Mouse (Mus musculus) CH12.LX (cell line): ENCODE data around the gene Slc35f6. TPM values are rescaled to one million over a fixed set of nuclear protein-coding genes. Genes with fewer than 3 reads are reported as not detected.

Experiments used
- DNase-seq: peaks from one replicate; pipeline ENCODE4 v3.0.0-alpha.2; 2013; ENCODE audit errors: extremely low read depth
- H3K27ac ChIP-seq: 2 replicates; pipeline ENCODE4 v1.5.1; 2012; ENCODE audit warnings: low read depth, mild to moderate bottlenecking, control low read depth, moderate library complexity; ENCODE audit not compliant: insufficient read depth
- H3K27me3 ChIP-seq: replicated peaks from 2 replicates; pipeline ENCODE3; 2012; ENCODE audit warnings: inconsistent platforms
- H3K36me3 ChIP-seq, 2 experiments: replicated peaks in 1 of 2; 2 replicates each; pipeline versions ENCODE3 to v1.6.1; 2012; ENCODE audit warnings: inconsistent platforms in 1 of 2, low read length in 1 of 2, mild to moderate bottlenecking in 1 of 2, mixed read lengths in 1 of 2, moderate library complexity in 1 of 2; ENCODE audit not compliant: control insufficient read depth in 1 of 2, insufficient read depth in 1 of 2
- H3K4me1 ChIP-seq, 2 experiments: 2 replicates each; pipeline ENCODE4 v1.6.1; 2012; ENCODE audit warnings: inconsistent platforms in 1 of 2, moderate library complexity in 1 of 2; ENCODE audit not compliant: insufficient read depth in 2 of 2, control insufficient read depth in 1 of 2
- H3K4me2 ChIP-seq: 2 replicates; pipeline ENCODE4 v1.6.1; 2012; ENCODE audit warnings: low read depth, mild to moderate bottlenecking, control low read depth; ENCODE audit not compliant: poor library complexity, insufficient read depth, severe bottlenecking
- H3K4me3 ChIP-seq, 3 experiments: fragments of 150-350 bp in 1 of 3; sonication (generic) in 1 of 3; replicated peaks in 1 of 3; 2 replicates each; pipeline versions ENCODE3 to v1.5.1; 2011 to 2012; ENCODE audit warnings: low read depth in 2 of 3, low read length in 2 of 3, mild to moderate bottlenecking in 2 of 3, moderate library complexity in 2 of 3, control low read depth in 1 of 3, improper control_type of control experiment in 1 of 3, inconsistent platforms in 1 of 3, mixed read lengths in 1 of 3; ENCODE audit not compliant: poor library complexity in 1 of 3
- H3K79me2 ChIP-seq: replicated peaks from 2 replicates; pipeline ENCODE4 v1.6.1; 2012; ENCODE audit warnings: mild to moderate bottlenecking, moderate library complexity; ENCODE audit not compliant: control insufficient read depth, poor library complexity, insufficient read depth, severe bottlenecking; ENCODE audit errors: extremely low read depth
- H3K9ac ChIP-seq: 2 replicates; pipeline ENCODE4 v1.6.1; 2012; ENCODE audit warnings: low read depth, mild to moderate bottlenecking, control low read depth, moderate library complexity; ENCODE audit not compliant: insufficient read depth
- H3K9me3 ChIP-seq: replicated peaks from 2 replicates; pipeline ENCODE3; 2012; ENCODE audit warnings: low read length, inconsistent platforms, mixed read lengths
- BHLHE40 ChIP-seq: IDR thresholded peaks from 2 replicates; pipeline ENCODE4 v1.6.1; 2011; ENCODE audit warnings: mild to moderate bottlenecking, low read depth, low read length, improper control_type of control experiment
- CHD2 ChIP-seq: IDR thresholded peaks from 2 replicates; pipeline ENCODE4 v1.6.1; 2011; ENCODE audit warnings: low read length, improper control_type of control experiment
- CTCF ChIP-seq, 2 experiments: IDR thresholded peaks in 1 of 2; conservative IDR thresholded peaks in 1 of 2; 2 replicates each; pipeline ENCODE4 v1.5.1; 2011 to 2012; ENCODE audit warnings: low read depth in 2 of 2, low read length in 2 of 2, improper control_type of control experiment in 1 of 2, inconsistent platforms in 1 of 2, mild to moderate bottlenecking in 1 of 2, moderate library complexity in 1 of 2
- E2F4 ChIP-seq: IDR thresholded peaks from 2 replicates; pipeline ENCODE4 v1.6.1; 2011; ENCODE audit warnings: low read depth, low read length, improper control_type of control experiment; ENCODE audit not compliant: insufficient replicate concordance
- ELF1 ChIP-seq: IDR thresholded peaks from 2 replicates; pipeline ENCODE4 v1.6.1; 2014; ENCODE audit warnings: low read depth, mild to moderate bottlenecking, inconsistent platforms, low read length, improper control_type of control experiment
- ETS1 ChIP-seq: conservative IDR thresholded peaks from 2 replicates; pipeline ENCODE4 v1.6.1; 2012; ENCODE audit warnings: low read depth, mild to moderate bottlenecking, inconsistent platforms, low read length, improper control_type of control experiment, moderate library complexity
- HCFC1 ChIP-seq: IDR thresholded peaks from 2 replicates; pipeline ENCODE4 v1.6.1; 2012; ENCODE audit warnings: low read depth, mild to moderate bottlenecking, inconsistent platforms, low read length, improper control_type of control experiment
- IRF4 ChIP-seq: IDR thresholded peaks from 2 replicates; pipeline ENCODE4 v1.6.1; 2014; ENCODE audit warnings: low read depth, mild to moderate bottlenecking, inconsistent platforms, low read length, improper control_type of control experiment
- JUND ChIP-seq: conservative IDR thresholded peaks from 2 replicates; pipeline ENCODE4 v1.6.1; 2011; ENCODE audit warnings: low read depth, low read length, improper control_type of control experiment
- KAT2A ChIP-seq: IDR thresholded peaks from 2 replicates; pipeline ENCODE4 v1.6.1; 2012; ENCODE audit warnings: low read length, improper control_type of control experiment, inconsistent platforms; ENCODE audit not compliant: insufficient replicate concordance
- MAFK ChIP-seq: IDR thresholded peaks from 2 replicates; pipeline ENCODE4 v1.6.1; 2011; ENCODE audit warnings: low read length, improper control_type of control experiment; ENCODE audit not compliant: insufficient replicate concordance
- MAZ ChIP-seq: IDR thresholded peaks from 2 replicates; pipeline ENCODE4 v1.6.1; 2012; ENCODE audit warnings: low read depth, mild to moderate bottlenecking, inconsistent platforms, low read length, improper control_type of control experiment, moderate library complexity
- MXI1 ChIP-seq: IDR thresholded peaks from 2 replicates; pipeline ENCODE4 v1.6.1; 2011; ENCODE audit warnings: mild to moderate bottlenecking, low read depth, low read length, improper control_type of control experiment
- MYC ChIP-seq: IDR thresholded peaks from 2 replicates; pipeline ENCODE4 v1.6.1; 2011; ENCODE audit warnings: low read depth, mild to moderate bottlenecking, improper control_type of control experiment, low read length
- NELFE ChIP-seq: IDR thresholded peaks from 2 replicates; pipeline ENCODE4 v1.6.1; 2011; ENCODE audit warnings: low read depth, low read length, improper control_type of control experiment
- PAX5 ChIP-seq: IDR thresholded peaks from 2 replicates; pipeline ENCODE4 v1.6.1; 2012; ENCODE audit warnings: low read length, inconsistent platforms, mixed read lengths
- POLR2A ChIP-seq: IDR thresholded peaks from 2 replicates; pipeline ENCODE4 v1.6.1; 2011; ENCODE audit warnings: low read depth, mild to moderate bottlenecking, improper control_type of control experiment, low read length
- POLR2AphosphoS2 ChIP-seq: IDR thresholded peaks from 2 replicates; pipeline ENCODE4 v1.6.1; 2011; ENCODE audit warnings: low read depth, low read length, improper control_type of control experiment
- SMC3 ChIP-seq: IDR thresholded peaks from 2 replicates; pipeline ENCODE4 v1.6.1; 2011; ENCODE audit warnings: low read depth, low read length, improper control_type of control experiment
- TCF12 ChIP-seq: IDR thresholded peaks from 2 replicates; pipeline ENCODE4 v1.6.1; 2014; ENCODE audit warnings: low read depth, mild to moderate bottlenecking, inconsistent platforms, low read length, improper control_type of control experiment
- UBTF ChIP-seq: IDR thresholded peaks from 2 replicates; pipeline ENCODE4 v1.6.1; 2012; ENCODE audit warnings: low read depth, mild to moderate bottlenecking, inconsistent platforms, low read length, improper control_type of control experiment, moderate library complexity
- ZMIZ1 ChIP-seq: IDR thresholded peaks from 2 replicates; pipeline ENCODE4 v1.6.1; 2012; ENCODE audit warnings: low read depth, mild to moderate bottlenecking, inconsistent platforms, low read length, improper control_type of control experiment
- ZNF384 ChIP-seq: IDR thresholded peaks from 2 replicates; pipeline ENCODE4 v1.6.1; 2012; ENCODE audit warnings: low read depth, low read length, improper control_type of control experiment, inconsistent platforms
- dilution Hi-C: fragments of 300-500 bp; cut with MboI; formaldehyde crosslinking; loops from 2 replicates; pipeline ENCODE4 v1.14.3; 2020; ENCODE audit warnings: low sequenced_read_pairs; ENCODE audit not compliant: extremely low pct_unique_long_range_greater_than_20kb, extremely low pct_ligation_motif_present
- in situ Hi-C: fragments of 300-500 bp; cut with MboI; formaldehyde crosslinking; loops from 3 replicates; pipeline ENCODE4 v1.14.3; 2019; ENCODE audit warnings: low sequenced_read_pairs, low pct_ligation_motif_present, low pct_unique_long_range_greater_than_20kb, mixed read lengths
- polyA plus RNA-seq: library from polyadenylated mRNA; unstranded; fragments of >175 nt; gene quantifications from 2 replicates; pipeline ENCODE4 v1.2.1, GENCODE M21; 2012; ENCODE audit warnings: low read depth; ENCODE audit not compliant: insufficient read length
- total RNA-seq, 2 experiments: library from RNA; depleted of rRNA; stranded (reverse); fragments of 300-350 nt in 1 of 2; fragments of >200 nt in 1 of 2; gene quantifications; 2 replicates each; pipeline ENCODE4 v1.2.3; 2012 to 2014

The Slc35f6 gene
- total and polyA plus RNA-seq, 3 experiments = 8.9 to 9.5 (median 9.0) TPM

DNA sequence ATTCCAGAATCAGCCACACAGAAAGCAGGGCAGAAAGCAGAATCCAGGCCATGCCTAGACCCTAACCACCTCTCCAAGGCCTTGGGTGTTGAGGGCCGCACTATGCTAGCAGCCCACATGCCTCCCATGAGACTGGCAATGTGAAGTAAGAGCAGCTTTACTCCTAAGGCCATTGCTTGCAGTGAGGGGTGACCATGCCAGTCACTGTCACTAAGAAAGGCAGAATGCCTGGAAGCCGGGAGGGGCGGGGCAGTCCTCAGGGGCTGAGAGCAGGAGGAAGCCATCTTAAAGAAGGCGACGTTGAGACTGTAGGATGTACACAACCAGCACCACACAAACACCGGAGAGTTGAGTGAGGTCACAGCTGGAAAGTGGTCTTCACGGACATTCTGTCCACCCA is 38.6 kb upstream of the Slc35f6 start:
- TF ChIP-seq ELF1 (no peak), KAT2A (no peak), MAFK (no peak), E2F4 (no peak), NELFE (no peak), MYC (no peak), BHLHE40 (no peak), MAZ (no peak), IRF4 (no peak), ETS1 (no peak), CHD2 (no peak), TCF12 (no peak), POLR2AphosphoS2 (no peak), MXI1 (no peak), ZNF384 (no peak), UBTF (no peak), ZMIZ1 (no peak), PAX5 (no peak), CTCF (conservative IDR thresholded peaks at IDR 0.05 in 1 of 2, IDR thresholded peaks at IDR 0.05 in 1 of 2; ENCODE audit: low read depth in 2 of 2, low read length in 2 of 2) (no peak)
- Histone ChIP-seq H3K9me3 (no peaks in the 10 kb centered on the region), H3K27me3 (no peaks in the 10 kb centered on the region), H3K79me2 (no peaks in the 10 kb centered on the region), H3K9ac (no peak overlapping the region), H3K27ac (no peak overlapping the region), H3K4me1 (peaks cover 8 to 36% of the 10 kb centered on the region in 2 experiments), H3K4me3 (no peak overlapping the region), H3K36me3 (no peaks in the 10 kb centered on the region), H3K4me2 (no peak overlapping the region)
- DNase-seq = no peak
- in situ Hi-C loops (no loop called here), dilution Hi-C loops (no loop called here)

DNA sequence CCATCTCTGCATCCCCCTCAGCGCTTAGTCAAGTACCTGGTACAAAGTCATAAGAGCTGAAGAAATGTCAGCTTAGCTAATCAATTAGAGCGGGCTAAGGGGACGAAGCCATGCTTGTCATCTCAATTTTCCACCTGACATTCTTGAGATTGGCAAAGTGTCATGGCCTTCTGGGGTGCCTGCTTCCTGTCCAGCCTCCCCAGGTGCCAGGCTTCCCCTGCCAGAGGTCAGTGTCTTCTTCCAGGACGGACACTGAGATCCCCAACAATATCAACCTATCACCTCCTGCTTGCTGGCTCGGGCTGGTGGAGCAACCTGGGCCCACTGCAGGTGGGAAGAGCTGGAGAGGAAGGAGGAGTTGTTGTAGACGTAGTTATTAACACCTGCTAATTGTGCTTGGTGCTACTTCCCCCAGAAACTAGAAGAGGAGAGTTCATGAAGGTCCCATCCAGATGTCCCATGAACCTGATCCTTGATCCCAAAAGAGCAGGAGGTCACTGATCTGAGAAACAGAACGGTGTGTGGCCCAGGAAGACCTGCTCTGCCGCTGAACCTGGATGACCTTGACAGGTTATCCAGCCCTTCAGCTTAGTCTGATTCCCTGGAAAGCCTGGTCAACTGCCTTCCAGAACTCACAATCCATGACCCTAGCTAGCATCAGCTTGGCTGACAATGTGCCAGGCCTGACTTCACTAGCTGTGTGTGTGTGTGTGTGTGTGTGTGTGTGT is 37.7 kb upstream of the Slc35f6 start:
- peaks cover 15 to 46% of the 10 kb centered on the region in 2 experiments for H3K4me1 ChIP-seq
- no peak overlapping the region for H3K4me3 ChIP-seq
- TF ChIP-seq CTCF (conservative IDR thresholded peaks at IDR 0.05 in 1 of 2, IDR thresholded peaks at IDR 0.05 in 1 of 2; ENCODE audit: low read depth in 2 of 2, low read length in 2 of 2) = no peak
- TF ChIP-seq MXI1 = no peak
- no peak for TF ChIP-seq POLR2A
- no peak for TF ChIP-seq ZNF384
- no peak for TF ChIP-seq POLR2AphosphoS2
- TF ChIP-seq BHLHE40 = no peak
- no peak for TF ChIP-seq UBTF
- no peak for TF ChIP-seq SMC3
- no peak for TF ChIP-seq MAZ
- TF ChIP-seq HCFC1 = no peak
- no peak for TF ChIP-seq JUND
- TF ChIP-seq ZMIZ1 = no peak
- H3K4me2 ChIP-seq = no peak overlapping the region
- H3K27me3 ChIP-seq = no peaks in the 10 kb centered on the region
- H3K9ac ChIP-seq = no peak overlapping the region
- in situ Hi-C loops (no loop called here), dilution Hi-C loops (no loop called here)
- H3K9me3 ChIP-seq = no peaks in the 10 kb centered on the region
- no peak overlapping the region for H3K27ac ChIP-seq
- H3K36me3 ChIP-seq = no peaks in the 10 kb centered on the region
- DNase-seq = no peak
- no peaks in the 10 kb centered on the region for H3K79me2 ChIP-seq
